Mouse (Mus musculus) lung, embryonic 15.5 days (tissue): ENCODE measurements around the gene 1700001C19Rik. TPM values are rescaled to one million over a fixed set of nuclear protein-coding genes. Genes with fewer than 3 reads are reported as not detected.

Source experiments
- ATAC-seq: fragments of 200-750 bp; cut with Nextera tagmentation; 2 replicates; pipeline ENCODE4 v1.8.0; 2017; ENCODE audit warnings: moderate number of reproducible peaks, borderline replicate concordance; ENCODE audit not compliant: low FRiP score, low TSS enrichment; ENCODE audit errors: extremely low read depth
- H3K27ac ChIP-seq: fragments of 300-500 bp; sonication (generic); 2 replicates; pipeline ENCODE4 v1.5.1; 2015; ENCODE audit warnings: moderate library complexity, mild to moderate bottlenecking, inconsistent platforms
- H3K27me3 ChIP-seq: fragments of 300-500 bp; sonication (generic); 2 replicates; pipeline ENCODE4 v1.6.1; 2015; ENCODE audit warnings: inconsistent platforms
- H3K36me3 ChIP-seq: fragments of 300-500 bp; sonication (generic); 2 replicates; pipeline ENCODE4 v1.6.1; 2015; ENCODE audit warnings: inconsistent platforms
- H3K4me1 ChIP-seq: fragments of 300-500 bp; sonication (generic); 2 replicates; pipeline ENCODE4 v1.6.1; 2015; ENCODE audit warnings: inconsistent platforms
- H3K4me2 ChIP-seq: fragments of 300-500 bp; sonication (generic); 2 replicates; pipeline ENCODE4 v1.6.1; 2015; ENCODE audit warnings: inconsistent platforms, mild to moderate bottlenecking, moderate library complexity
- H3K4me3 ChIP-seq: fragments of 300-500 bp; sonication (generic); 2 replicates; pipeline ENCODE4 v1.5.1; 2015; ENCODE audit warnings: mild to moderate bottlenecking, inconsistent platforms
- H3K9ac ChIP-seq: fragments of 300-500 bp; sonication (generic); 2 replicates; pipeline ENCODE4 v1.6.1; 2015; ENCODE audit warnings: inconsistent platforms
- H3K9me3 ChIP-seq: fragments of 300-500 bp; sonication (generic); 2 replicates; pipeline ENCODE4 v1.6.1; 2016; ENCODE audit warnings: inconsistent platforms
- WGBS: fragments of 180-500 bp; shearing (Covaris S2); methylation state at CpG from one replicate; pipeline ENCODE4 v1.1.7; 2015; 5-methylcytosine and 5-hydroxymethylcytosine counted together
- polyA plus RNA-seq: library from polyadenylated mRNA; unstranded; fragments of >200 nt; fragmentation: Nextera tagmentation; extraction: Ambion mirVana; gene quantifications from 2 replicates; pipeline ENCODE4 v1.2.1, GENCODE M21; 2015

1700001C19Rik gene
- polyA plus RNA-seq, 1 experiment from 2014 or later, result 0.14 TPM

- H3K4me3 ChIP-seq, result no peak within 1 kb of the TSS
- H3K27me3 ChIP-seq, result no peaks in the 10 kb centered on the region
- no peak within 1 kb of the TSS for H3K4me2 ChIP-seq
- H3K9ac ChIP-seq, result no peak within 1 kb of the TSS
- no peak for ATAC-seq
- no peak within 1 kb of the TSS for H3K27ac ChIP-seq
- 34% methylated on average over 10 of the region's 10 CpGs for WGBS
- H3K9me3 ChIP-seq, result peaks cover 3% of the 10 kb centered on the region
- peaks cover 9% of the 10 kb centered on the region for H3K36me3 ChIP-seq
- H3K4me1 ChIP-seq, result no peaks in the 10 kb centered on the region
Measured at GRCm38 (mm10) chr17:47385145-47385544, 52.0 kb downstream of the 1700001C19Rik start, which contains the start of gene Guca1b. Guca1b (plus strand) TSS chr17:47385393.

- WGBS, result 91% methylated on average over 3 of the region's 3 CpGs
Measured at GRCm38 (mm10) chr17:47384064-47384463, 53.1 kb downstream of the 1700001C19Rik start.

GRCm38 (mm10) chr17:47383266-47383665, 53.9 kb downstream of the 1700001C19Rik start:
- no peak overlapping the region for H3K27ac ChIP-seq
- ATAC-seq, result no peak
- H3K4me3 ChIP-seq, result no peak overlapping the region
- no peaks in the 10 kb centered on the region for H3K4me1 ChIP-seq
- H3K36me3 ChIP-seq, result peaks cover 26% of the 10 kb centered on the region
- H3K9ac ChIP-seq, result no peak overlapping the region
- H3K9me3 ChIP-seq, result peaks cover 3% of the 10 kb centered on the region
- H3K4me2 ChIP-seq, result no peak overlapping the region
- no peaks in the 10 kb centered on the region for H3K27me3 ChIP-seq
- 68% methylated on average over 4 of the region's 4 CpGs for WGBS

More at GRCm38 (mm10) chr17:47384064-47384463, 53.1 kb downstream of the 1700001C19Rik start:
- Histone ChIP-seq H3K9me3 (peaks cover 3% of the 10 kb centered on the region), H3K4me2 (no peak overlapping the region), H3K4me3 (no peak overlapping the region), H3K27ac (no peak overlapping the region), H3K9ac (no peak overlapping the region), H3K36me3 (peaks cover 20% of the 10 kb centered on the region), H3K27me3 (no peaks in the 10 kb centered on the region), H3K4me1 (no peaks in the 10 kb centered on the region)
- ATAC-seq, result no peak

GRCm38 (mm10) chr17:47381917-47382316, 55.3 kb downstream of the 1700001C19Rik start:
- H3K27me3 ChIP-seq, result no peaks in the 10 kb centered on the region
- no peak overlapping the region for H3K27ac ChIP-seq
- H3K4me2 ChIP-seq, result no peak overlapping the region
- 82% methylated on average over 11 of the region's 11 CpGs for WGBS
- no peak overlapping the region for H3K9ac ChIP-seq
- no peak for ATAC-seq
- H3K4me3 ChIP-seq, result no peak overlapping the region
- peaks cover 38% of the 10 kb centered on the region for H3K36me3 ChIP-seq
- no peaks in the 10 kb centered on the region for H3K4me1 ChIP-seq
- peaks cover 3% of the 10 kb centered on the region for H3K9me3 ChIP-seq

GRCm38 (mm10) chr17:47378133-47378532, 59.0 kb downstream of the 1700001C19Rik start:
- no peaks in the 10 kb centered on the region for H3K4me1 ChIP-seq
- 78% methylated on average over 15 of the region's 15 CpGs for WGBS
- ATAC-seq, result no peak

GRCm38 (mm10) chr17:47376779-47377280, 60.3 kb downstream of the 1700001C19Rik start:
- Histone ChIP-seq H3K9me3 (no peaks in the 10 kb centered on the region), H3K27ac (no peak overlapping the region), H3K4me2 (no peak overlapping the region), H3K36me3 (peaks cover 84% of the 10 kb centered on the region), H3K27me3 (no peaks in the 10 kb centered on the region), H3K9ac (no peak overlapping the region), H3K4me3 (no peak overlapping the region), H3K4me1 (no peaks in the 10 kb centered on the region)
- no peak for ATAC-seq
- WGBS, result 86% methylated on average over 6 of the region's 6 CpGs

More at GRCm38 (mm10) chr17:47378133-47378532, 59.0 kb downstream of the 1700001C19Rik start:
- Histone ChIP-seq H3K4me2 (no peak overlapping the region), H3K27ac (no peak overlapping the region), H3K36me3 (peaks cover 76% of the 10 kb centered on the region), H3K4me3 (no peak overlapping the region), H3K9me3 (no peaks in the 10 kb centered on the region), H3K27me3 (no peaks in the 10 kb centered on the region), H3K9ac (no peak overlapping the region)

- no peak overlapping the region for H3K4me3 ChIP-seq
- H3K9me3 ChIP-seq, result no peaks in the 10 kb centered on the region
- H3K4me2 ChIP-seq, result no peak overlapping the region
- WGBS, result 82% methylated on average over 6 of the region's 6 CpGs
- H3K27ac ChIP-seq, result no peak overlapping the region
- ATAC-seq, result no peak
- no peaks in the 10 kb centered on the region for H3K27me3 ChIP-seq
- H3K9ac ChIP-seq, result no peak overlapping the region
- H3K4me1 ChIP-seq, result peaks cover 8% of the 10 kb centered on the region; the same call in 1 of the 2 replicates
- H3K36me3 ChIP-seq, result peaks cover 64% of the 10 kb centered on the region
Measured at GRCm38 (mm10) chr17:47373991-47374390, 63.2 kb downstream of the 1700001C19Rik start.

- no peak overlapping the region for H3K9ac ChIP-seq
- peaks cover 8% of the 10 kb centered on the region; the same call in 1 of the 2 replicates for H3K4me1 ChIP-seq
- 0 out of 2 replicates have a peak, but pooled peaks cover 5% of the 10 kb centered on the region for H3K27me3 ChIP-seq
- no peak for ATAC-seq
- WGBS, result 5% methylated on average over 4 of the region's 4 CpGs
- no peak overlapping the region for H3K27ac ChIP-seq
- peaks cover 42% of the 10 kb centered on the region for H3K36me3 ChIP-seq
- H3K4me2 ChIP-seq, result no peak overlapping the region
- H3K4me3 ChIP-seq, result no peak overlapping the region
- no peaks in the 10 kb centered on the region for H3K9me3 ChIP-seq
Measured at GRCm38 (mm10) chr17:47371451-47371850, 65.7 kb downstream of the 1700001C19Rik start.

- 1% methylated on average over 20 of the region's 20 CpGs for WGBS
- Histone ChIP-seq H3K36me3 (peaks cover 19% of the 10 kb centered on the region), H3K9ac (peak overlapping the region; percentile 43), H3K27me3 (0 out of 2 replicates have a peak, but pooled peaks cover 5% of the 10 kb centered on the region), H3K4me1 (peaks cover 8% of the 10 kb centered on the region; the same call in 1 of the 2 replicates), H3K4me3 (peak overlapping the region; percentile 82), H3K4me2 (peak overlapping the region; percentile 75), H3K27ac (0 out of 2 replicates have a peak overlapping the region, but pooled peaks have one; percentile 12), H3K9me3 (no peaks in the 10 kb centered on the region)
- ATAC-seq, result peak; percentile 53; the same call in 1 of the 2 replicates
Measured at GRCm38 (mm10) chr17:47369087-47369443, 68.1 kb downstream of the 1700001C19Rik start.

GRCm38 (mm10) chr17:47368401-47369086, 68.6 kb downstream of the 1700001C19Rik start, which contains the start of gene Mrps10:
Mrps10 (plus strand) TSS chr17:47368887.
- Histone ChIP-seq H3K4me2 (peak within 1 kb of the TSS; percentile 75), H3K27ac (0 out of 2 replicates have a peak within 1 kb of the TSS, but pooled peaks have one; percentile 12), H3K9me3 (no peaks in the 10 kb centered on the region), H3K4me1 (peaks cover 8% of the 10 kb centered on the region; the same call in 1 of the 2 replicates), H3K4me3 (peak within 1 kb of the TSS; percentile 82), H3K9ac (peak within 1 kb of the TSS; percentile 43), H3K36me3 (peaks cover 13% of the 10 kb centered on the region), H3K27me3 (0 out of 2 replicates have a peak, but pooled peaks cover 5% of the 10 kb centered on the region)
- ATAC-seq, result peak; percentile 86
- 3% methylated on average over 35 of the region's 35 CpGs for WGBS
